Mouse (Mus musculus) spleen, adult 2 months (tissue): ENCODE results near the gene Ascl4. TPM values are rescaled to one million over a fixed set of nuclear protein-coding genes. Genes with fewer than 3 reads are reported as not detected.

Experiments
- DNase-seq, 2 experiments: peaks; one replicate each; pipeline versions ENCODE4 v3.0.0 to v3.0.0-alpha.2; 2012 to 2021; ENCODE audit warnings: low spot score in 2 of 2, low read depth in 1 of 2
- H3K27ac ChIP-seq: fragments of 200-500 bp; 2 replicates; pipeline ENCODE4 v1.5.1; 2012; ENCODE audit warnings: low read length, inconsistent platforms; ENCODE audit not compliant: insufficient read depth
- H3K27me3 ChIP-seq: fragments of 200-500 bp; 2 replicates; pipeline ENCODE4 v1.6.1; 2012; ENCODE audit warnings: mild to moderate bottlenecking, moderate library complexity, low read length, inconsistent platforms; ENCODE audit not compliant: control insufficient read depth, insufficient read depth
- H3K36me3 ChIP-seq: fragments of 200-500 bp; 2 replicates; pipeline ENCODE4 v1.6.1; 2012; ENCODE audit warnings: mild to moderate bottlenecking, low read length, inconsistent platforms; ENCODE audit not compliant: control insufficient read depth, insufficient read depth
- H3K4me1 ChIP-seq: fragments of 200-500 bp; 2 replicates; pipeline ENCODE4 v1.6.1; 2011; ENCODE audit warnings: inconsistent platforms; ENCODE audit not compliant: control insufficient read depth, insufficient read depth, insufficient read length
- H3K4me3 ChIP-seq: fragments of 200-500 bp; 2 replicates; pipeline ENCODE4 v1.5.1; 2011; ENCODE audit warnings: mild to moderate bottlenecking, inconsistent platforms; ENCODE audit not compliant: insufficient read depth, insufficient read length; ENCODE audit errors: extremely low read depth
- CTCF ChIP-seq: fragments of 200-500 bp; IDR thresholded peaks from 2 replicates; pipeline ENCODE4 v1.5.1; 2011; ENCODE audit warnings: mild to moderate bottlenecking, inconsistent platforms; ENCODE audit not compliant: insufficient read depth, insufficient read length, insufficient replicate concordance; ENCODE audit errors: extremely low read depth
- POLR2A ChIP-seq: fragments of 200-500 bp; IDR thresholded peaks from 2 replicates; pipeline ENCODE4 v1.6.1; 2011; ENCODE audit warnings: low read depth, low read length, inconsistent platforms
- WGBS: fragments of 180-500 bp; shearing (Covaris S2); methylation state at CpG from one replicate; pipeline ENCODE4 v1.1.7; 2018; 5-methylcytosine and 5-hydroxymethylcytosine counted together
- polyA plus RNA-seq: library from polyadenylated mRNA; depleted of rRNA; stranded (reverse); fragments of >200 nt; gene quantifications from 2 replicates; pipeline ENCODE4 v1.2.3, GENCODE M21; 2012

The Ascl4 gene
- polyA plus RNA-seq, 1 experiment, result 0.07 TPM

DNA sequence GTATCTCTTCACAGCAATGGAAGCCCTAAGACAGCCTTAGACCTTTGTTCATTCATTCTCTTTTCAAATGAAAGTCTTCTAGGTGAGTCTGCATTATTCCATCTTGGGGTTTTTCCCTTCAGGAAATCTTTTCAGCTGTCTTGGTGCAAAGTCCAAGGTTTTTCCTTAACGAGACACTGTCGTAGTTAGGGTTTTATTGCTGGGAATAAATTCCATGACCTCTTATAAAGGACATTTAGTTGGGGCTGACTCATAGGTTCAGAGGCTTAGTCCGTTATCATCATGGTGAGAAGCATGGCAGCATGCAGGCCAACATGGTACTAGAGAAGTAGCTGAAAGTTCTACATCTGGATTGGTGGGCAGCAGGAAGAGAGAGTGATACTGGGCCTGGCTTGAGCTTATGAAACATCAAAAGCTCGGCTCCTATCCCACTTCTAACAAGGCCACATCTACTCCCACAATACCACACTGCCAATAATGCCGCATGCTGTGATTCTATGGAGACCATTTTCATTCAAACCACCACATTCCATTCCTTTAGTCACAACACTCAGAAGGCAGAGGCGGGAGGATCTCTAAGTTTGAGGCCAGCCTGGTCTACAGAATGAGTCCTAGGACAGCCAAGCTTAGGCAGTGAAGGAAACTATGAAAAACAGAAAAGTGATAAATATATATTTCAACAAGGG is 8.9 kb downstream of the Ascl4 start:
- Histone ChIP-seq H3K27me3 (no peaks in the 10 kb centered on the region), H3K4me3 (no peak overlapping the region), H3K4me1 (no peaks in the 10 kb centered on the region), H3K27ac (no peak overlapping the region), H3K36me3 (peaks cover 34% of the 10 kb centered on the region)
- DNase-seq, result no peak
- 95% methylated on average over 6 of the region's 6 CpGs for WGBS
- TF ChIP-seq CTCF (no peak), POLR2A (no peak)

- H3K36me3 ChIP-seq, result peaks cover 35% of the 10 kb centered on the region
- 98% methylated on average over 8 of the region's 8 CpGs for WGBS
- TF ChIP-seq POLR2A (no peak), CTCF (no peak)
Observed at GRCm38 (mm10) chr10:85948483-85949196, 21.2 kb downstream of the Ascl4 start.

DNA sequence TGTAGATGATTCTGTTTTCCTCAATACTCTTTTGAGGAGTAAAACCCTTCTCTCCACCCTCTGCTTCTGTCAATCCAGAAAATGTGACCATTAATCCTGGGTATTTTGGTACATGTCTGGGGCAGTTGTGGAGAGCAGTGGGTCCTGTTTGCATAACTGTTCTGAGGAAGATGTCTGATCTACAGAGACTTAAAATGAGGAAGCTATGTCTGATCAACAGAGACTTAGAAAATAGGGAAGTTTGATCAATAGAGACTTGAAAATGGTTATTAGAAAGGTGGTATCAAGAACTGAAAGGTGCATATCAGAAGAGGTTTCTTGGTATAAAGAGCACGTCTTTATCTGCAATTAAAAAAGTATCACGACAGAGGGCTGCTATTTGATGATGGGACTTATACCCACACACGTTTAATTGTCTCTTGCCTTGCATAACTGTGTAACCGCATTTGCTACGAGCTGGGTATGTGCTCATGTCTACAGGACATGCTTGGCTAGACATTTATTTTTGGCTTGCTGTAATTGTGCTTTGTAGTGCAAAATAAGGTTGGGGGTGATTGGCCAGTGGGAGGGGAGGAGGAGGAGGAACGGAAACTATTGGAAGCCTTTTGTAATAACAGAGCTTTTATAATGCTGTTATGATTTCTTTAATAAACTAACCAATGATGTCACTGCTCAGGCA is 24.4 kb downstream of the Ascl4 start:
- Histone ChIP-seq H3K27ac (peak overlapping the region; percentile 79), H3K27me3 (no peaks in the 10 kb centered on the region), H3K36me3 (peaks cover 24% of the 10 kb centered on the region), H3K4me3 (no peak overlapping the region), H3K4me1 (peaks cover 28% of the 10 kb centered on the region)
- TF ChIP-seq CTCF (no peak), POLR2A (no peak)
- DNase-seq, result peak; percentile 26 to 50
- WGBS, result 44% methylated on average over 6 of the region's 6 CpGs

More at GRCm38 (mm10) chr10:85948483-85949196, 21.2 kb downstream of the Ascl4 start:
- no peak for DNase-seq
- no peaks in the 10 kb centered on the region for H3K27me3 ChIP-seq
- no peak overlapping the region for H3K4me3 ChIP-seq
- peaks cover 20% of the 10 kb centered on the region for H3K4me1 ChIP-seq
- H3K27ac ChIP-seq, result no peak overlapping the region

GRCm38 (mm10) chr10:85953401-85953800 is 25.9 kb downstream of the Ascl4 start:
- DNase-seq, result no peak
- Histone ChIP-seq H3K4me1 (peaks cover 28% of the 10 kb centered on the region), H3K4me3 (no peak overlapping the region), H3K27me3 (no peaks in the 10 kb centered on the region), H3K27ac (peak overlapping the region; percentile 33; the same call in 1 of the 2 replicates), H3K36me3 (peaks cover 19% of the 10 kb centered on the region)
- no peak for TF ChIP-seq CTCF
- no peak for TF ChIP-seq POLR2A
- 35% methylated on average over 3 of the region's 3 CpGs for WGBS

DNA sequence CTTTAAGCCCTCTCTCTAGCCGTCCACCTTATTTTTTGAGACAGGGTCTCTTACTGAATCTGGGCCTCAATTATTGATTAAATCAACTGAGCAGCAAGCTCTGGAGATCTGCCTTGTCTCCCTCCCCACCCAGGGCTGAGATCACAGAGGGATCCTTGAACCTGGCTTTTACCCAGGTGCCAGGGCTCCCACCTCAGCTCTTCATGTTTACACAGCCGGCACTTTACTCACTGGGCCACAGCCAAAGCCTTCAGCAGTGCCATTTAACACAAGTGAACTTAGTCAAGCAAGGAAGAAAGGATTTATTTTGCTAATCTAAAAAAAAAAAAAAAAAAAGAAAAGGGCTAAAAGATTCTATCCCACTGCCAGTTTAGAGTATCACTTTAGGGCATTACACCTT is 26.9 kb downstream of the Ascl4 start:
- Histone ChIP-seq H3K36me3 (peaks cover 9% of the 10 kb centered on the region), H3K4me3 (no peak overlapping the region), H3K27ac (peak overlapping the region; percentile 35; the same call in 1 of the 2 replicates), H3K27me3 (no peaks in the 10 kb centered on the region), H3K4me1 (peaks cover 28% of the 10 kb centered on the region)
- TF ChIP-seq CTCF (no peak), POLR2A (no peak)
- DNase-seq, result no peak
- 82% methylated on average over 2 of the region's 2 CpGs for WGBS

DNA sequence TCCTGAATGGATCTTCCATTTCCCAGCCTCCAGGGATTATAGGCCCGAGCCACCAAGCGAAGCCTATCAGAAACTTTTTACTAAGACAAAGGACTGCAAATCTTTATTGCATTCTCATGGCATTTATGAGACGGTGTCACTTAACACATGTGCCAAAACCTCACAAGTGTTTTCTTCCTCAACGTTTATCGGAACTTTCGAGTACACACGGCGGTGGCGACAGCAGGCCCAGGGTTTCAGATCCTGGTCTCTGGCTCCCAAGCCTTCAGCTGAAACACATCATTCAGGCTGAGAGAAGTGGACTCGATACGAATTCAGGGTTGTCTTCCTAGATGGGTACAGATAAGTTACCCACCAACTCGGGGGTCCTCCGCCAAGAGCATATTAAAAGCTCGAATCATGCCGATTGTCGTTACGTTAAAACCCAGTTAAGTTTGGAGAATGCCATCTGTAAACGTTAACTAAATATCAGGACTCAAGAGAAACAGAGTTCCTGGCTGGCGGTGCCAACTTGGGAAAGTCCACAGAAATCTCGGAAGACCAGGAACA is 29.5 kb downstream of the Ascl4 start:
- Histone ChIP-seq H3K27ac (peak overlapping the region; percentile 71), H3K27me3 (no peaks in the 10 kb centered on the region), H3K4me1 (peaks cover 18% of the 10 kb centered on the region), H3K4me3 (peak overlapping the region; percentile 83), H3K36me3 (peaks cover 8% of the 10 kb centered on the region)
- 2% methylated on average over 20 of the region's 20 CpGs for WGBS
- DNase-seq, result no peak
- TF ChIP-seq CTCF, result no peak
- TF ChIP-seq POLR2A, result no peak
